Mouse (Mus musculus) cerebellum, adult 11-12 months (tissue): ENCODE results near the gene Pde4b.

Source experiments
- DNase-seq: peaks from one replicate; pipeline ENCODE4 v3.0.0; 2022

The Pde4b gene

DNA sequence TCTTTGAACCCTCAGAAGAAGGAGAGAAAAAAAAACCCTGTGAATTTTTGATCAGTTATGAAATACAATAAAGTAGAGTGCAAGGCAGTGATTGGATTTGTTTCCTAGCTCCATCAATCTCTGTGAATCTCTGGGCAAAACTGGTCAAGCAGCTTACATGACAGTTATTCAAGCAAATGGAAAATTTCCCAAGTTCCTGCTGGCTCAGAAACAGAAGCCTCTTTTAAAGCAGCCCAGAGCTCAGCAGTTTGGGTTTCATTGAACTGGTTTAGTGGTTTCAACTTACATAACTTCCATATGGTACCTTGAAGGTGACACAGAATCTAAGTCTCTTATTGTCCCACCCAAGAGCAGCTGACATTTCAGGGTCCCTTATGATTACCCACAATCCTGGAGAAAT, 210.2 kb downstream of the Pde4b start:
- no peak for DNase-seq

DNA sequence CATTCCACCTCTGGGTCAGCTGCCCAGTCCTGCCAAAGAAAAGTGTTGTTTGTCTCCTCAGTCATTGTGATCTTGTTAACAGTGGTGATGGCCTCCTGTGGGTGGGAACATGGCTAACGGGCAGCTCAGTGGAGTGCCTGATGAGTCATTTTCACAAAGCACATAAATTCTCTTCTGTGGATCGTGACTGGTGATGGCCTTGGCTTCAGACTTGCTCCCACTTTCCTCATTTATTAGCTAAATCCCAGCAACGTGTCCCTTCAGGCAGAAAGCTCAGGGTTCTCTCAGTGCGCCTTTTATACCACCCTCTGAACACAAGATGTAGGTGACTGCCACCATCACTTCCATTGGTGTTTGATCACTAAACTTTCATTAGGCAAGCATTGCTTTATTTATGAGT, 215.2 kb downstream of the Pde4b start:
- no peak for DNase-seq

DNA sequence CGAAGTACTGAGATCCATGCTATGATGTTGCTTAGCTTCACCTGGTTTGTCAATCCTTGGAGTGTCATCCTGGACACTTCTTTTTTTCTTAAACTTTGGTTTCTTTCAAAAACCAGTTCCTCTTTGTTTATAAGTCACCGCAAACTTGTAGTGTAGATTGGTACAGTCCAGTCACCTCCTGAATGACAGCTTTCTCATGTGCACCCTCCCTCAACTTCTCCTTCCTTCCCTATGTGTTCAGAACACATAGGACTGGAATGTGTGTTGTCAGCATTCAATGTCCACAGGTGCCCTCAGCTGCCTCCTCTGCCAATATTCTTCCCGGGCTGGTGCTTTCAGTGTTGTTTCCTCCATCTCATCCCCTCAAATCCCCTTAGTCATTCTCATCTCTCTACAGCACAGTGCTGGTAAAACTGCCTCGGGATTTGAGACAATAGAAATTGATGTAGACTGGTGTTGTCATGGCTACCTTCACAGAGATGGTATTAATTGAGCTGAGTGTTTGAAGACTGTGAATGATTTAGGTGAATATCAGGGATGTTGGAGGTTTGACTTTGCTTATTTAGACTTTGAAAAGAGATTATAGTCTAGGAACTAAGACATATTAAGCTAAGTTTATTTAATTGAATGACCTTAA, 220.4 kb downstream of the Pde4b start:
- DNase-seq = no peak

DNA sequence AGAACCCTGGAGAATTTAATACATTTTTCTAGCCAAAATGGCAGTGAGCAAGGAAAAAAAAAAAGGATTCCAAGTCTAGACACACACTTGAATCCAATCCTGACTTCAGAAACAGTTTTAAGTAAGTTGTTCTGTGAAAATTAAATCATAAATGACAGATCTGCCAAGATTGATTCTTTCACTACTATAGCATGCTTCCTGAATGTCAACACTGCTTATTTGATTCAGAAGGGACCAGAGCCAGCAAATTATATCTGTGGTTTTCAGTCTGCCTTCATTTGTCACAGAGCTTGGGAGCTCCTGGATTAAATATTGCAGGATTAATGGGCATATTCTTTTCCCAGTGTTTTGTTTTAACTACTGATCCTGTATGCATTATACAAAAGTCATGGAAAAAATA, 223.3 kb downstream of the Pde4b start:
- no peak for DNase-seq

DNA sequence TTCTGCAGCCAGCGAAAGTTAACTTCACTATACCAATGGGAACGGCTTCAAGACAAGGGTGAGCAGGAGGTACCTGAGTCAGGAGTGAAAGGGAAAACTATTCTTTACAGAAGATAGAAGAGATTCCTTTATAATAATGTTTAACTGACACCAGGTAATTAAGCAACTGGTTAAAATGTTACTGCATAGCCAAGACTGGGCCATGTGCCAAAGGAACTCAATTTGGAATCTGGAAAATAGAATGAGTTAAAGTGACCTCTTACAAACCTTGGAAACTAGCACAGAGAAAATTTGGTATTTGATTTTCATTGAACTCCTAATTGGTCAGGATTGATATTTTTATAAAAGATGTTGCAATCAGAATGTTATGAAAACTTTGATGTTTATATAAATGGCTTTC, 228.7 kb downstream of the Pde4b start:
- no peak for DNase-seq

DNA sequence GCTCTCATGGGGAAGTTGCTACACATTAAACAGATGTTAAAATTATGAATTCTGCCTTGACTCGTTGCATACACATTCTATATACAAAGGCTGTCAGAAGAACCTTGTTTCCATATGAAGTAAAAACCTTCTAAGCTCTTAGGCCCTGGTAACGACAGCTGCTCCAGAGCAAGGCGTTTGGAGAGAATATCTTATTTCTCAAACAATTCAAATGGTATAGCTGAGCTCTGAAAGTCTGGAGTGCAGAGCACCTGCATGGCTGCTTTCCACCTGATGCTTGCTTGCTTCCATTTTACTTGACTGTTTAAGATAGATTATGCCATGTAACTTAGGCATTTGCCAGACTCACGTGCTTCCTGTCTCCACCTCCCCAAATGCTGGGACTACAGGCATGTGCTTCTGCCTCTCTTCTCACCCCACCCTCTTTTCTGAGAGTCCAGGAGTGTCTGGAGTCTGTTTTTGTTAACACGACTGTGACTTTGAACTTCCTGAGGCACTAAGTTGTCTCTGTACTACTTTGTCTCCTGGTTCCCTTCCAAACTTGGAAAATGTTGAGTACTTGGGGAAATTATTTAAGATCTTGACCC, 229.4 kb downstream of the Pde4b start:
- DNase-seq = no peak

DNA sequence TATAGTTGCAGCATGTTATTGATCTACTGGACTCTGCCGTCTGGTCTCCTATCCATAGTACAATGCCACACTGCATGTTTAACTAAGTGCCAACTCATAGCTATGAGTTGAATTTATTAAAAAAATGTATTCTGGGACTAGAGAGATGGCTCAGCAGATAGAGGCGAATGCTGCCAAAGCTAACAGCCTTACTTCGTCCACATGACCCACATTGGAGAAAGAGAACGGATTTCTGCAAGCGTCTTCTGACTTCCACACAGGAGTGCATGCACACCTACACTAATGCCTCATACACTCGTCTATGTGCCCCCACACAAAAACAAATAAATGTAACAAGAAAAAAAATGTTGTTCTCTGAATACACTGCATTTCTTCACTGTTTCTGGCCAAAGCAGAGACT, 231.3 kb downstream of the Pde4b start:
- no peak for DNase-seq

DNA sequence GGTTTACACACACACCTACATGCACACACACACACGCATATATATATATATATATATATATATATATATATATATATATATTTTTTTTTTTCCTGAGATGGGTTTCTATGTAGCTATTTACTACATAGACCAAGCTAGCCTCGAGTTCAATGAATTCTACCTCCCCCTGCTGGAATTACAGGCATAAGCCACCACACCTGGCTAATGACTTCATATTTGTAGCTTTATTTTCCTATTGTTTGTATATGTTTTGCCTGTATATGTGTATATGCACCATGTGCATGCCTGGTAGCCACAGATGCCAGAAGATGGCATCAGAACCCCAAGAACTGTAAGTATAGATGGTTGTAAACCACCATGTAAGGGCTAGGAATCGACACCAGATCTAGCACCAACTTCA, 234.0 kb downstream of the Pde4b start:
- DNase-seq = no peak

DNA sequence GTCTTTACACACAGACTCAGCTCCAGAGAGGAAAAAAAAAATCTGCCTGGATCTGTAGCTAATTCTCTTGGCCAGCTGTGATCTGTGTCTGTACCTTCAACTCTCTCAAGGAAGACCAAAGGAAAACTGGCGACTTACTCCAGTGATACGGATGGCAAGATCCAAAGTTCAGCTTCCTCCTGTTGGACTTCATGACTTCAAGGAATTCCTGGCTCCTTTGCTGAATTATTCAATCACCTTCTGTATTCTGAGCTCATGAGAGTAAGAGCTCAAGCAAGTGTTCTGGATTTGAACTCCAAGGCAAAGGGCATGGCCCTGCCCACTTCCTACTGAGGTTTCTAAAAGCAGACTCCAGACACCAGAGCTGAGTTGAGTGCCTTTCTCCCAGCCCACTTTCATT, 245.0 kb downstream of the Pde4b start:
- DNase-seq = no peak

DNA sequence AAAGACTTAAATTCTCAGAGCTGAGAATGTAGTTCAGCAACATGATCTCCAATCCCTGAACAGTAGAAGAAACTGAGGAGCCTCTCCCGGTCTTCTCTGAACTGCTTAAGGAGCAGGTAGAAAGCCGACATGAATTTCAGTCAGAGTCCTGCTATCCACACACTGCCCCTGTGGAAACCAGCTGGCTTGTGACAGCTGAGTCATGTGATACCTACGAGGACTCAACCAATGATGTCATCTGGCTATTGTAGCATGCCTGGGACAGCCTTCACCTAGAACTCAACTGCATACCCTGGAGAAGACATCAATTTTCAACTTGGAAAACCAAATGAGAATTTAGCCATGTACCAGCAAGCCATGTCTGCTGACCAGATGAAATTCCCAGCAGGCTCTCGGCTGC, 245.5 kb downstream of the Pde4b start:
- no peak for DNase-seq

DNA sequence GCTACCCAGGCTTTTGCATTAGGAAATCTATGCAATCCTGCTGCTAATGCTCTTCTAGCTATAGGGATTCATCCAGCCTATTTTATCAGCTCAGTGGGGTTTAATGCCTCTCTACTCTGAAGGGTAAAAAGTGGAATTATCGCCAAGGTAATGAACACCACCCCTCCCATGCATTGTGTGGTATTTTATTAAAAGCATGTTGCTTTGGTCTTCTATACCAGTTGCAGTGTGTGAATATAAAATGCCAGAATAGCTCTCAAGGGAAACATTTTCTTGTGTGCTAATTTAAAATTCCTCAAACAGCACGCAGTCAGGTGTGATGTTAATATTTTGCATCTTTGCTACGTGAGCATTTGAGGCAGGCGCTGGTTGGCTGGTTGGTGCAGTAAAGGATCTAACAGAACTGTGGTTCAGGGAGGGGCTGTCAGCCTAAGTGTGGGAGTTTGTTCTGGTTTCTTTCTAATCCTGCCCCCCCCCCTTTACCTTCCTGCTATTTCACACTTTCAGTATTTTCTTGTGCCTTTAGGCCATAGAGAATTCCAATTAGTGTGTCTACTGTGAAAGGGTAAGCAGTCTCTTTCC, 259.7 kb downstream of the Pde4b start:
- no peak for DNase-seq

DNA sequence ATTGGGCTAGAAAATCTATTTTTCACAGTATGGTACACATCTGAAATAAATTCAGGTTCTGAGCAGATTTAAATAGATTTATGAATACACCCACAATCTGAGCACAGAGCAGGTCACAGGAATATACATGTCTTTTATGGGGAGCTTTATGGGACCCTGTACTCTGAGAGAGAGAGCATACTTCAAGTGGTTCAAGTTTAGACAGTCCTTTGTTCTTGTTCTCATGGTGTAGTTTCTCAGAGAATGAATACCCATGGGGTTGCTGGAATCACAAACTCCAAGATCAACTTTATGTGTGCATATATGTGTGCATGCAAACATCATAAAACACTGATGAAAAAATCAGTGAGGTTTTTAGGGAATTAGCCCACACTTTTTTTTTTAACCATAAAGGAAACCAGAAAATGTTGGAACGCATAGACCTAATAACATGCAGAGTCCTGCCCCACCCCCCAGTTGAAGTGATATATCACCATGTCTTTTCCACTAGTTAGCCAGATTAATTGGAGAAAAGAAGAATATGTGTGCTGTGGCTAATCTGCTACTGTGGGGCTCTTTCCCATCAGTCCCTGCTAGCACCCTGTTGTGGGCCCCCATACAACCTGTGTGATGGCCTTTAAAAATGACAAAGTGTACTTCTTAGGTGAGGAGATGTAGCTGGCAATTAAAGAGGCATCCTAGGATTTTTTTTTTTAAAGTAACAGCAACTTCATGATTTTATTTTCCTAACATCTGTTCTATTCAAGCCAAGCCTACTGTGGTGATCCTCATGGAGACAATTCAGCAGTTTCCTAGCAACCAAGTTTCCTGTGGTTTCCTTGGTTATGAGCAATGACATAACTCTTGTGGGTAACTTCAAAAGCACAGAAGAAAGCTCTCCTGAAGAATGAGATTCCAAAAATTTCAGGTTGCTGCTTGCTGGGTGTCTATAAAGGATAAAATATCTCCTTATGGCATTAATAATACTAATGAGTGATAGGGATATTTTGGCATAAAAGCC, 264.4 kb downstream of the Pde4b start:
- DNase-seq = no peak

DNA sequence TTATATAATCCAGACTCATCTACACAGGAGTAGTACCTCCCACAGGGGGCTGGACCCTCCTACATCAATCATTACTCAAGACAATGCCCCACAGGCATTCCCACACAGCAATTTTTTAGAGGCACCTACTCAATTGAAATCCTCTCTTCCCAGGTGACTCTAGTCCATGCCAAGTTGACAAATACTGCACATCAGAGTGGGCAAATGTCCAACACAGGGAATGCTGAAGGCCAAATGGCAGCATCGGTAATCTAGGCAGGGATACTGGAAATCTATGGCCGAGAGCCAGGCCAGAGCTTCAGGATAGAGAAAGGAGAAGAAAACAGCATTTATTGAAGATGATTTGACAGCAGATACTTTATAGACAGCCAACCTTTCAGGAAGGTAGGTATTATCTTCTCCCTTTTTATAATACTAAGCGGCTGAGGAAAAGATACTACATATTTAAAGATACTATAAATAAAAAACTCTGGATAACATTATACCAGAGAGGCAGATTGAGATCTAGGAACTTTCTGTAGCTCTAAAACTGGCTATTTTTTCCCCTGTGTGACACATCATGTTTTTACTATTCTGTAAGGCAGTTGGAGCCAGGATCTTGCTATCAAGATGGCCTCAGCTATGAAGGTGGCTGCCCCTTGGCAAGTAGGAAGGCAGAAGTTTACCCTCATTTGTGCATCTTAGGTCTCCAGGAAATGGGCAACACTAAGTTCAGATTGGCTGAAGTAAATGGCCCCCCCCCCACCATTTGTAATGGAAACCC, 266.5 kb downstream of the Pde4b start:
- peak; percentile 88 for DNase-seq

DNA sequence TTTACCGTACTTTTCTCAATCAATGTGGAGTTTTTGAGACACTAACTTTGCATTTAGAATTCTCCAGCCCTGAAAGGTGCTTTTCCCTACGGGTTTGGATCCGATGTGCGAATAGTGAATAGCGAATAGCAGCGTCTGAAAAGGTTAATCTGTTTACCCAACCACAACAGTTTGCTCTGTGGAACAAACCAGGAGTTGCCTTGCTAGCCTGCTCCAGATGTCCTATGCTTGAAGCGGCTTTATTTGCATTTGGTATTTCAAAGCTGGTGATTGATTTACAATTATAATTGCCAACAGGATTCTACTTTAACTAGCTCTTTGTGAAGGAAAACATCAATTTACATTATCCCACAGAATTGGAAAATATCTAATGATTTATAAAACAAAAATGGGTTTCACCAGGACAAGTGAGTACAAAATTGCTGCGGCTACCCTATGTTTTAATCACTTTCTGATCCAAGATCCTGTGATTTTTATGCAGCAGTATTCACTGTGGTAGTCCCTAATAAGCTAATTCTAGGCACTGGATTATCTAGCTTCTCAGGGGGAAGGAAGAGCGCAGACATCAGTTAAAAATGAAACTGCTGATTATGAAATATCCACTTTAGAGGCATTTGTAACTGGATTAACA, 280.9 kb downstream of the Pde4b start:
- DNase-seq = no peak

DNA sequence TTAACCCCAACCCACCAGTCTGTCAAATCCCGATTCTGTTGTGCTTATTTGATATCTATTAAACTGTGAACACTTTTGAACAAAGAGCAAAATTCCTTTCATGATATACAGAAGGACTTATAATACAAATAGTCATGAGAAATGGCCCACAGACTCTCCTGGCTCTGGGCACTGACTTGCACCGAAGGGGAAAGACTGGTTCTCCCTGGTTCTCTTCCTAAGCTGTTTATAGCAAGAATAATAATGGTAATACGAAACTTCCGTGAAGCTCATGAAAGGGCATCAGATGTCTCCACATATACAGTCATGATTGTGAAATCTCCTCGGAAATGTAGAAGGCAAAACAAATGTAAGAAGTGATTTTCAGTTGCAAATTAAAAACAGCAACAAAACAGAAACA, 287.3 kb downstream of the Pde4b start:
- DNase-seq = no peak

DNA sequence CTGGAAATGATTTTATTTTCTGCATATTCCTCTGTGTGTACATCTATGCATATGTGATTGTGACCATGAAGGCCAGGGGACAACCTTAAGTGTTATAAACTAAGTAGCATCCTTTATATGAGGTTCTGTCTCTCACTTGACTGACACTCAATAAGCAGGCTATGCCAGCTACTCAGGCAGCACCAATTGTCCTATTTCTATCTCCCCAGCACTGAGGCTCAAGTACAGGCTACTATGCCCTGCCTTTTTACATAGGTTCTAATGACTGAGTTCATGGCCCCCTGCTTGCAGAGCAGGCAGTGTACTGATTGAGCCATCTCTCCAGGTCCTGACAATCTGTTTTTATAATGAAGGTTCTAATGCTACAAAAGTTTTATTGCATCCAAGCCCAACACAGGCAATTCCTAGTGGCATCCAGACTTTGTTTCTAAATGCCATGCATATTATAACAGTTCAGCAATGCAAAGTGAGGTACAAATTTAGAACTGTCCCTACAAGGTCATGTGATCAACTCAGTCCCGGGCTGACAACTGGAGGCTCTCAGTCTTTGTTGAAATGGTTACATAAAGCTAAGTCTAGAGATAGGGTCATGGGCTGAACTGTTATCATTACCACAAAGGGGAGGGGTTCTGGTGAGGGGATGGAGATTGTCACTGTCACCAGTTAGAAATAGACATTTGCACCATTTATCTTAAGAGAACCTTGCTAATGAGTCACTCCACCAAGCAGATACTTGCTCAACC, 295.6 kb downstream of the Pde4b start:
- DNase-seq = no peak

DNA sequence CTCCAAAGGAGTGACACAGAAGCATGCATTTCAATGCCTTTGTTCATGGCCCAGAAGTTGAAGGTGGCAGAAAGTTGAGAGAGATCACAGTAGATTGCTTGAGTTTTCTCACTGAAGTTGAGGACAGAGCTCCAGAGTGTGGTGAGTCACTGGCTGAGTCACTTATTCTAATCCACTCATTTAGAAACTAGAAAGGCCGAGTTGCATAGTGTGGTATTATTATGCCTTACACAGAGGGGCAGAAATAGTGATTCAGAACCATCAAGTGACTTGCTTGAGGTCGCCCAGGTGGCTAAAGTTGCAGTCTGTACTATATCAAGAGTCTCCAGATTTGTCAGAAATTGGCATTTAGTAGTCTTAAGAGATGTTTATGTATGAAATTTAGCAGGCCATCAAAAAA, 306.3 kb downstream of the Pde4b start:
- DNase-seq = no peak

DNA sequence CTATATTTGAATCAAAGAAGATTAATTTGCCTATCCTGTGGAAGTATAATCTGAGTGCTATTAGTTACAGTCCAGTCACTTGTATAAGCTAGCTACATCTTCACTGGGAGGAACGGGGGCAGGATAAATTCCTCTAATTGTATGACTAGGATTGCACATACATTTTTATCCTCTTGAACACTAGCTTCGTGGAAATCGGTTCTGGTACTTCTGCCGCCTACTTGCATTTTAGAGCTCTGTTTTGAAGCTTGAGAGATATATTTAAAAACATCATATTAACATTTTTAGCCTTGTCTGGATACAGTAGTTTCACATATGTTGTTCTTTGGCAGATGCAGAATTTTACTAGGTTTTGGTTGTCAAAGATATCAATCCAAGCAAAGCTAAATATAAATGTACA, 310.0 kb downstream of the Pde4b start:
- no peak for DNase-seq

DNA sequence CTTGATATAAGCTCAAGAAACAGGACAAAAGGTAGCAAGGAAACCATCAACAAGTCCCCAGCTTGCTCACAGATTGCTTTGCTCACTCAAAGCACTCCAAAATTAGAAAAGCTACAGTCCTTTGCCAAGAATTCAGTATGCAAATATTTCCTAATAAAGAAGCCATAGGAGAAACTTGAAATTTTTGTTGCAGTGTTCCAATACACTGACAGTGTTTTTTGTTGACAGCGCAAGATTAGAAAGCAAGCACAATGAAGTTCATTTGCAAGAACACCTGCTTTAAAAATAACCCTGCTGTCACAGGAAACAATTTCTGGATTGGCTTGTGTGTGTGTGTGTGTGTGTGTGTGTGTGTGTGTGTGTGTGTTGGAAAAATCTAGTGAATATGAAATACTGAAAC, 311.2 kb downstream of the Pde4b start:
- DNase-seq = no peak

DNA sequence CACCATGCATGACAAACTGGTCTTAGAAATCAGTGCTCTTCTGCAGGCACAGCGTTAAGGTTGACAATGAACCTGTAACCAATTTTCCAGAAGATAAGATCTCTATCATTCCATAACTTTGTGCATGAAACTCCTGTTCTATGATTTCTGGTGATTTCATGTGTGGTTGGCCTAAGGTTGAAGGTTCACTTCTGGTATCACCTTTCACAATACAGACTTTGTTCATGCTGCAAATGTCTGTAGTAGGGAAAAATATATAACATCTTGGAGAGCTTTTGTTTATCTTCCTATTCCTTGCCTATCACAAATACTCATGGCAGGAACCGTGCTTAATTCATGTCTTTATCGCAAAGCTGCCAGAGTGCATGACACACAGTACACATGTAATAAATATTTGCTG, 319.5 kb downstream of the Pde4b start:
- DNase-seq = no peak

DNA sequence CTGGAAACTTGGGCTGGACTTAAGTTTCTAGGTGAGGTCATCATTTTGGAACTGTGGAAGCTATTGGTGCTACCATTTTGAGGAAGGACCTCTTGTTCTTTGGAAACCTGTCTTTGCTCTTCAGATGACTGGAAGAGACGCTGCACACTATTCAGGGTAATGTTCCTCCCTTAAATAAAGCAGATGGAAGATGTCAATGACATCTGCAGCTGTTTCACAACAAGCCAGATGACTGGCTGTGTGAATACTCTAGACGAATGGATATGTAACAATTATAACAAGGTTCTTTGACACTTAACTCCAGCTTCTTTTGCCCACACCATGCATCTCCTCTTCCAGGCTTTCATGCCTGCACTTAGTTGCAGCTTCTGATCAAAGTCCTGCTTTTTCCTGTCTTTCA, 320.8 kb downstream of the Pde4b start:
- no peak for DNase-seq

DNA sequence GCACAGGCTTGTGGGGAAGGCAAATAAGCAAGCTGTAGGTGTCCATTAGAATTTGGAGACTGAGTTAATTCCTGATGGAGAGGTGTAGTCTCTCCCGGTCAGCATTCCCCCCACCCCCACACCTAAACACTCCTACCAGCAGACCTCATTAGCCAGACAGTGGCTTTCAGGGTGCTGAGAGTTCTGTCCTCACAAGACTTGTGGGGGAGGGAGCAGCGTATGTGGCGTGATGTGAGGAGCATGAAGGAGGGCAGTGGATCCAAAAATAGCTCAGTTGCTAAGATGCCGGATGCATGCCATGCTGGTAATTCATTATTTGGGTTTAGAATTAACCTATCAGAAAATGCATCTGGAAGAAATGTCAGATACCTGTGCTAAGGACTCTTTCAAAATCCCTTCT, 321.6 kb downstream of the Pde4b start:
- DNase-seq = no peak
